In genomic region chr10:75796731-75797516, GRCm38 (mm10) we compare ENCODE assay signal across 8 mouse cellular contexts. TPM values are rescaled to one million over a fixed set of nuclear protein-coding genes. Genes with fewer than 3 reads are reported as not detected.
DNase-seq lines count a peak whose midpoint lies in the region; ATAC-seq lines count a peak whose summit lies in the region.

No protein-coding gene starts in this region.

- H3K27ac ChIP-seq in forebrain, embryonic 15.5 days (replicated peaks) = no peak overlapping the region
- H3K27ac ChIP-seq in limb, embryonic 12.5 days = no peak overlapping the region
- H3K27ac ChIP-seq in midbrain, embryonic 15.5 days = no peak overlapping the region

- no peaks in the 10 kb centered on the region for H3K9me3 ChIP-seq in forebrain, embryonic 15.5 days
- no peaks in the 10 kb centered on the region for H3K9me3 ChIP-seq in limb, embryonic 12.5 days
- no peaks in the 10 kb centered on the region for H3K9me3 ChIP-seq in midbrain, embryonic 15.5 days

- DNase-seq in heart, adult 11 months = peak; percentile 93
- DNase-seq in heart, adult 9 months (ENCODE audit: low spot score in 2 of 2) = no peak
- DNase-seq in gastrocnemius, adult 8-10 months (ENCODE audit: low spot score in 2 of 2) = no peak
- no peak for DNase-seq in embryo, embryonic 10 days (ENCODE audit: low spot score)
- DNase-seq in testis, postnatal 14 days (ENCODE audit: low spot score) = no peak

- H3K4me1 ChIP-seq in forebrain, embryonic 15.5 days = peaks cover 14% of the 10 kb centered on the region
- peaks cover 19% of the 10 kb centered on the region for H3K4me1 ChIP-seq in limb, embryonic 12.5 days (replicated peaks)
- peaks cover 17% of the 10 kb centered on the region; the same call in 1 of the 2 replicates for H3K4me1 ChIP-seq in midbrain, embryonic 15.5 days

- WGBS in forebrain, embryonic 15.5 days = 45% methylated on average over 11 of the region's 11 CpGs
- 41% methylated on average over 11 of the region's 11 CpGs for WGBS in limb, embryonic 12.5 days
- WGBS in midbrain, embryonic 15.5 days = 44% methylated on average over 11 of the region's 11 CpGs

- H3K4me3 ChIP-seq in forebrain, embryonic 15.5 days = peak overlapping the region; percentile 45
- H3K4me3 ChIP-seq in limb, embryonic 12.5 days (replicated peaks) = peak overlapping the region; percentile 44
- H3K4me3 ChIP-seq in midbrain, embryonic 15.5 days = peak overlapping the region; percentile 34

- no peaks in the 10 kb centered on the region; the same call in 1 of the 2 replicates for H3K27me3 ChIP-seq in forebrain, embryonic 15.5 days
- peaks cover 12% of the 10 kb centered on the region for H3K27me3 ChIP-seq in limb, embryonic 12.5 days
- H3K27me3 ChIP-seq in midbrain, embryonic 15.5 days (replicated peaks) = no peaks in the 10 kb centered on the region

- H3K9ac ChIP-seq in forebrain, embryonic 15.5 days (replicated peaks) = no peak overlapping the region
- peak overlapping the region; percentile 56 for H3K9ac ChIP-seq in limb, embryonic 12.5 days (replicated peaks)
- no peak overlapping the region for H3K9ac ChIP-seq in midbrain, embryonic 15.5 days

- peak overlapping the region; percentile 84 for H3K4me2 ChIP-seq in forebrain, embryonic 15.5 days (replicated peaks)
- peak overlapping the region; percentile 70 for H3K4me2 ChIP-seq in limb, embryonic 12.5 days
- peak overlapping the region; percentile 54 for H3K4me2 ChIP-seq in midbrain, embryonic 15.5 days

- H3K36me3 ChIP-seq in forebrain, embryonic 15.5 days = no peaks in the 10 kb centered on the region
- no peaks in the 10 kb centered on the region for H3K36me3 ChIP-seq in limb, embryonic 12.5 days
- H3K36me3 ChIP-seq in midbrain, embryonic 15.5 days (replicated peaks) = no peaks in the 10 kb centered on the region

- no peak for ATAC-seq in forebrain, embryonic 15.5 days (replicated peaks)
- no peak for ATAC-seq in limb, embryonic 12.5 days (ENCODE audit: insufficient number of reproducible peaks, insufficient read depth, low FRiP score, low TSS enrichment, low read depth)
- no peak for ATAC-seq in midbrain, embryonic 15.5 days (replicated peaks)

RNA-seq across cellular contexts. Expression of gene Gstt1, which starts 1.5 kb away (rescaled TPM):
- 10.7 and 11.5 TPM in 2 replicates for polyA plus RNA-seq in forebrain, embryonic 15.5 days (2015; fragmentation: Nextera tagmentation; extraction: Ambion mirVana)
- polyA plus RNA-seq in limb, embryonic 12.5 days (2016; fragmentation: Nextera tagmentation; extraction: Ambion mirVana) = 9.2 and 9.8 TPM in 2 replicates
- polyA plus RNA-seq in midbrain, embryonic 15.5 days (2015; fragmentation: Nextera tagmentation; extraction: Ambion mirVana) = 14.5 and 16.9 TPM in 2 replicates
- 1 to 10 TPM; 4.6 to 8.3 (median 4.8) TPM for total RNA-seq in gastrocnemius, adult 8-10 months (2022)

RNA-seq across cellular contexts. Expression of gene Gstt3, which starts 15.7 kb away (rescaled TPM):
- polyA plus RNA-seq in forebrain, embryonic 15.5 days (2015; fragmentation: Nextera tagmentation; extraction: Ambion mirVana) = 0.42 and 0.51 TPM in 2 replicates
- polyA plus RNA-seq in limb, embryonic 12.5 days (2016; fragmentation: Nextera tagmentation; extraction: Ambion mirVana) = 9.2 and 9.4 TPM in 2 replicates
- polyA plus RNA-seq in midbrain, embryonic 15.5 days (2015; fragmentation: Nextera tagmentation; extraction: Ambion mirVana) = 0.61 and 1.6 TPM in 2 replicates
- total RNA-seq in gastrocnemius, adult 8-10 months (2022) = 1 to 10 TPM; 2.6 to 4.8 (median 3.1) TPM

RNA-seq across cellular contexts. Expression of gene Gm20441, which starts 16.2 kb away (rescaled TPM):
- not detected in 2 replicates for polyA plus RNA-seq in forebrain, embryonic 15.5 days (2015; fragmentation: Nextera tagmentation; extraction: Ambion mirVana)
- 0.35 TPM in 1 of 2 replicates, not detected in the other for polyA plus RNA-seq in limb, embryonic 12.5 days (2016; fragmentation: Nextera tagmentation; extraction: Ambion mirVana)
- not detected in 2 replicates for polyA plus RNA-seq in midbrain, embryonic 15.5 days (2015; fragmentation: Nextera tagmentation; extraction: Ambion mirVana)
- not detected for total RNA-seq in gastrocnemius, adult 8-10 months (2022)

RNA-seq across cellular contexts. Expression of gene Ddt, which starts 23.7 kb away (rescaled TPM):
- polyA plus RNA-seq in forebrain, embryonic 15.5 days (2015; fragmentation: Nextera tagmentation; extraction: Ambion mirVana) = 61.1 and 62.2 TPM in 2 replicates
- 104 and 112 TPM in 2 replicates for polyA plus RNA-seq in limb, embryonic 12.5 days (2016; fragmentation: Nextera tagmentation; extraction: Ambion mirVana)
- 64.7 and 65.8 TPM in 2 replicates for polyA plus RNA-seq in midbrain, embryonic 15.5 days (2015; fragmentation: Nextera tagmentation; extraction: Ambion mirVana)
- 10 to 100 TPM; 23.6 to 32.6 (median 29.5) TPM for total RNA-seq in gastrocnemius, adult 8-10 months (2022)

RNA-seq across cellular contexts. Expression of gene Gstt4, which starts 25.4 kb away (rescaled TPM):
- not detected in 2 replicates for polyA plus RNA-seq in forebrain, embryonic 15.5 days (2015; fragmentation: Nextera tagmentation; extraction: Ambion mirVana)
- not detected in 2 replicates for polyA plus RNA-seq in limb, embryonic 12.5 days (2016; fragmentation: Nextera tagmentation; extraction: Ambion mirVana)
- polyA plus RNA-seq in midbrain, embryonic 15.5 days (2015; fragmentation: Nextera tagmentation; extraction: Ambion mirVana) = not detected in 2 replicates
- total RNA-seq in gastrocnemius, adult 8-10 months (2022) = not detected
